Mouse (Mus musculus): ENCODE measurements at regions not wholly inside any gene's neighbourhood (a gene's known extent, or its start where the extent isn't known, plus 50 kb on each side); places are given as distances from the start of the nearest gene placed in this dataset.
"Not testable (repeated sequence)": the region's sequence is repeated elsewhere in the genome, so short reads cannot be mapped to it uniquely, and the experiment has no call there.

GRCm38 (mm10) chr16:65376553-65376952 is 143.8 kb upstream of the Pou1f1 start:
- DNase-seq (ENCODE audit: low spot score) (no peak), ATAC-seq (replicated peaks; ENCODE audit: low FRiP score, low read depth) (no peak)
- Histone ChIP-seq H3K4me2 (ENCODE audit: low read length) (no peak overlapping the region), H3K27ac (no peak overlapping the region), H3K36me3 (ENCODE audit: insufficient read depth, low read length) (no peaks in the 10 kb centered on the region), H3K4me1 (replicated peaks; ENCODE audit: insufficient read depth, low read length) (no peaks in the 10 kb centered on the region), H3K4me3 (replicated peaks; ENCODE audit: low read depth, low read length) (no peak overlapping the region), H3K9me3 (replicated peaks; ENCODE audit: low read length) (no peaks in the 10 kb centered on the region), H3K27me3 (ENCODE audit: insufficient read depth, low read length) (no peaks in the 10 kb centered on the region), H3K9ac (ENCODE audit: low read depth, low read length) (no peak overlapping the region)
- TF ChIP-seq CTCF (IDR thresholded peaks at IDR 0.05; ENCODE audit: low read depth): no peak

GRCm38 (mm10) chr16:65378276-65378675 is 142.0 kb upstream of the Pou1f1 start:
- 76% methylated on average over 3 of the region's 3 CpGs for WGBS
- TF ChIP-seq CTCF (IDR thresholded peaks at IDR 0.05; ENCODE audit: low read depth): no peak
- Histone ChIP-seq H3K9ac (ENCODE audit: low read depth, low read length) (no peak overlapping the region), H3K4me3 (replicated peaks; ENCODE audit: low read depth, low read length) (no peak overlapping the region), H3K4me1 (replicated peaks; ENCODE audit: insufficient read depth, low read length) (no peaks in the 10 kb centered on the region), H3K9me3 (replicated peaks; ENCODE audit: low read length) (no peaks in the 10 kb centered on the region), H3K4me2 (ENCODE audit: low read length) (no peak overlapping the region), H3K27ac (no peak overlapping the region), H3K27me3 (ENCODE audit: insufficient read depth, low read length) (no peaks in the 10 kb centered on the region), H3K36me3 (ENCODE audit: insufficient read depth, low read length) (no peaks in the 10 kb centered on the region)
- ATAC-seq (replicated peaks; ENCODE audit: low FRiP score, low read depth) (no peak), DNase-seq (ENCODE audit: low spot score) (no peak)

GRCm38 (mm10) chr16:65379939-65380338 is 140.4 kb upstream of the Pou1f1 start:
- DNase-seq (ENCODE audit: low spot score) (peak; percentile 9), ATAC-seq (replicated peaks; ENCODE audit: low FRiP score, low read depth) (no peak)
- H3K27ac ChIP-seq: no peak overlapping the region
- no peaks in the 10 kb centered on the region for H3K4me1 ChIP-seq (replicated peaks; ENCODE audit: insufficient read depth, low read length)
- H3K4me2 ChIP-seq (ENCODE audit: low read length): no peak overlapping the region
- no peak for TF ChIP-seq CTCF (IDR thresholded peaks at IDR 0.05; ENCODE audit: low read depth)
- no peaks in the 10 kb centered on the region for H3K9me3 ChIP-seq (replicated peaks; ENCODE audit: low read length)
- H3K4me3 ChIP-seq (replicated peaks; ENCODE audit: low read depth, low read length): no peak overlapping the region
- no peak overlapping the region for H3K9ac ChIP-seq (ENCODE audit: low read depth, low read length)
- no peaks in the 10 kb centered on the region for H3K27me3 ChIP-seq (ENCODE audit: insufficient read depth, low read length)
- WGBS: 63% methylated on average over 5 of the region's 5 CpGs
- no peaks in the 10 kb centered on the region for H3K36me3 ChIP-seq (ENCODE audit: insufficient read depth, low read length)

- no peak for ATAC-seq (replicated peaks; ENCODE audit: low FRiP score, low read depth)
- no peaks in the 10 kb centered on the region for H3K9me3 ChIP-seq (replicated peaks; ENCODE audit: low read length)
- no peaks in the 10 kb centered on the region for H3K27me3 ChIP-seq (ENCODE audit: insufficient read depth, low read length)
- no peak overlapping the region for H3K4me2 ChIP-seq (ENCODE audit: low read length)
- no peaks in the 10 kb centered on the region for H3K4me1 ChIP-seq (replicated peaks; ENCODE audit: insufficient read depth, low read length)
- TF ChIP-seq CTCF (IDR thresholded peaks at IDR 0.05; ENCODE audit: low read depth): no peak
- no peak for DNase-seq (ENCODE audit: low spot score)
- H3K36me3 ChIP-seq (ENCODE audit: insufficient read depth, low read length): no peaks in the 10 kb centered on the region
- H3K27ac ChIP-seq: no peak overlapping the region
- no peak overlapping the region for H3K9ac ChIP-seq (ENCODE audit: low read depth, low read length)
- H3K4me3 ChIP-seq (replicated peaks; ENCODE audit: low read depth, low read length): no peak overlapping the region
- WGBS: 87% methylated on average over 5 of the region's 5 CpGs
Measured at GRCm38 (mm10) chr16:65403926-65404648, 116.2 kb upstream of the Pou1f1 start.

- H3K36me3 ChIP-seq (ENCODE audit: insufficient read depth, low read length): no peaks in the 10 kb centered on the region
- no peak overlapping the region for H3K9ac ChIP-seq (ENCODE audit: low read depth, low read length)
- 95% methylated on average over 5 of the region's 5 CpGs for WGBS
- no peak overlapping the region for H3K4me2 ChIP-seq (ENCODE audit: low read length)
- no peaks in the 10 kb centered on the region for H3K27me3 ChIP-seq (ENCODE audit: insufficient read depth, low read length)
- H3K4me1 ChIP-seq (replicated peaks; ENCODE audit: insufficient read depth, low read length): no peaks in the 10 kb centered on the region
- ATAC-seq (replicated peaks; ENCODE audit: low FRiP score, low read depth): no peak
- H3K9me3 ChIP-seq (replicated peaks; ENCODE audit: low read length): no peaks in the 10 kb centered on the region
- no peak for TF ChIP-seq CTCF (IDR thresholded peaks at IDR 0.05; ENCODE audit: low read depth)
- no peak overlapping the region for H3K27ac ChIP-seq
- DNase-seq (ENCODE audit: low spot score): no peak
- H3K4me3 ChIP-seq (replicated peaks; ENCODE audit: low read depth, low read length): no peak overlapping the region
Measured at GRCm38 (mm10) chr16:65404816-65405215, 115.5 kb upstream of the Pou1f1 start.

- ATAC-seq (replicated peaks; ENCODE audit: low FRiP score, low read depth): no peak
- 62% methylated on average over 3 of the region's 3 CpGs for WGBS
- H3K4me1 ChIP-seq (replicated peaks; ENCODE audit: insufficient read depth, low read length): no peaks in the 10 kb centered on the region
- no peak for DNase-seq (ENCODE audit: low spot score)
- TF ChIP-seq CTCF (IDR thresholded peaks at IDR 0.05; ENCODE audit: low read depth): no peak
- H3K27me3 ChIP-seq (ENCODE audit: insufficient read depth, low read length): no peaks in the 10 kb centered on the region
- no peak overlapping the region for H3K27ac ChIP-seq
- H3K36me3 ChIP-seq (ENCODE audit: insufficient read depth, low read length): no peaks in the 10 kb centered on the region
- no peak overlapping the region for H3K4me3 ChIP-seq (replicated peaks; ENCODE audit: low read depth, low read length)
- no peak overlapping the region for H3K4me2 ChIP-seq (ENCODE audit: low read length)
- no peaks in the 10 kb centered on the region for H3K9me3 ChIP-seq (replicated peaks; ENCODE audit: low read length)
- no peak overlapping the region for H3K9ac ChIP-seq (ENCODE audit: low read depth, low read length)
Measured at GRCm38 (mm10) chr16:65405824-65406556, 114.3 kb upstream of the Pou1f1 start.

GRCm38 (mm10) chr16:65432046-65432445 is 88.3 kb upstream of the Pou1f1 start:
- H3K36me3 ChIP-seq (ENCODE audit: insufficient read depth, low read length); H3K27ac ChIP-seq; H3K4me3 ChIP-seq (replicated peaks; ENCODE audit: low read depth, low read length); ATAC-seq (replicated peaks; ENCODE audit: low FRiP score, low read depth); H3K4me1 ChIP-seq (replicated peaks; ENCODE audit: insufficient read depth, low read length); H3K9me3 ChIP-seq (replicated peaks; ENCODE audit: low read length); H3K27me3 ChIP-seq (ENCODE audit: insufficient read depth, low read length); H3K9ac ChIP-seq (ENCODE audit: low read depth, low read length); H3K4me2 ChIP-seq (ENCODE audit: low read length); DNase-seq (ENCODE audit: low spot score): not testable (repeated sequence)
- 29% methylated on average over 9 of the region's 9 CpGs for WGBS

Data from kidney, postnatal 0 days (tissue).